Mouse (Mus musculus) inflammation-experienced regulatory T-cells, adult 16 weeks (primary cell): ENCODE data around the gene 4933428G20Rik. TPM values are rescaled to one million over a fixed set of nuclear protein-coding genes. Genes with fewer than 3 reads are reported as not detected.

Source experiments
- polyA plus RNA-seq: library from polyadenylated mRNA; unstranded; fragments of 100-300 nt; shearing (Covaris generic); gene quantifications from one replicate; pipeline ENCODE4 v1.2.1, GENCODE M21; 2017

The 4933428G20Rik gene
- polyA plus RNA-seq = not detected

GRCm38 (mm10) chr11:97499865-97500719 is at the start of gene 4933428G20Rik:
4933428G20Rik (minus strand) TSS chr11:97500340.

Other genes starting within 250 kb of the 4933428G20Rik start
- gene Npepps, start 219.7 kb downstream of the 4933428G20Rik start, polyA plus RNA-seq = 30.7 TPM
- 30.5 TPM for gene Mrpl45, start 184.6 kb downstream of the 4933428G20Rik start, polyA plus RNA-seq
- 0.22 TPM for gene Gpr179, start 148.3 kb downstream of the 4933428G20Rik start, polyA plus RNA-seq
- gene Socs7, start 137.8 kb downstream of the 4933428G20Rik start, polyA plus RNA-seq = 1.1 TPM
- gene Arhgap23, start 84.8 kb downstream of the 4933428G20Rik start, polyA plus RNA-seq = not detected
- not detected for gene Srcin1, start 75.8 kb upstream of the 4933428G20Rik start, polyA plus RNA-seq
- 1.2 TPM for gene Epop, start 129.4 kb upstream of the 4933428G20Rik start, polyA plus RNA-seq
- 10.3 TPM for gene Mllt6, start 163.1 kb upstream of the 4933428G20Rik start, polyA plus RNA-seq
- gene Cisd3, start 185.5 kb upstream of the 4933428G20Rik start, polyA plus RNA-seq = 71.6 TPM
- gene Pcgf2, start 200.2 kb upstream of the 4933428G20Rik start, polyA plus RNA-seq = 3.0 TPM
- 486 TPM for gene Psmb3, start 203.1 kb upstream of the 4933428G20Rik start, polyA plus RNA-seq
- gene Pip4k2b, start 244.4 kb upstream of the 4933428G20Rik start, polyA plus RNA-seq = 2.4 TPM